Mouse (Mus musculus) fibroblast of lung, adult 2 months (primary cell): ENCODE data around the gene Pla2g4d.
"Not testable (repeated sequence)": the region's sequence is repeated elsewhere in the genome, so short reads cannot be mapped to it uniquely, and the experiment has no call there.

Source experiments
- DNase-seq: peaks from one replicate; pipeline ENCODE4 v3.0.0-alpha.2; 2011; ENCODE audit warnings: low read depth

Gene Pla2g4d

DNA sequence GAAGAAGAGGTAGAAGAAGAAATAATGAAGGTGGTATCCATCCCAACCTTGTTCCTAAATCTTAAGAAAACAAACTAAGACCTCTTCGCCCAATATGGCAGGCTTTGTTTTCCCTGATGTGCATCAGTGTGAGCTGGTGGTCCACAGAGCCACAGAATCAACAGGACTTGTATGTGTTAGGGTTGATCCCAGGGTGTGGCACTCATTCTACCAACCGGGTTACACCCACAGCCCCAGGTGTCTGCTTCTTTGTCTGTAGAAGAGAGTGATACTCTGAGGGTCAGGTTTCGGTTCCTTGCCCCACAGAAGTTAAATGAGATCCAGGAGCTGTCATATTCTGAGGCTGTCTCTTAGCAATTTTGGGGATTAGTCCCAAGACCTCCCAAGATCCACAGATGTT, 27.7 kb downstream of the Pla2g4d start:
- no peak for DNase-seq

DNA sequence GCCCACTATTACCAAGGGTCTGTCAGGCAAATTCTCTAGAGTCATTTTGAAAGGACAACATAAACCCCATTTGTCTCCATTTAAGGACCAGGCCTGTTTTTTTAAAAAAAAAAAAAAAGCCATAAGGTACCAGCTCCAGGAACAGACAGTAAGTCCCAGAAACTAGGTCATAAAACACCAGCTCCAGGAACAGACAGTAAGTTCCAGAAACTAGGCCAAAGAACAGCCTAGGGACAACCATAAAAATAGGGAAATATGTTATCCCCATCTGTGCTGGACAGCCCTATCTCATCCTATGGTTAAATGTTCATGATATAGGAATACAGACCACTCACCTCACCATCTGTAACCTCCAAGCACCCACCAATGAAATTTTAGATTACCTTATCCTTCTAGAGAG, 32.7 kb downstream of the Pla2g4d start:
- no peak for DNase-seq

DNA sequence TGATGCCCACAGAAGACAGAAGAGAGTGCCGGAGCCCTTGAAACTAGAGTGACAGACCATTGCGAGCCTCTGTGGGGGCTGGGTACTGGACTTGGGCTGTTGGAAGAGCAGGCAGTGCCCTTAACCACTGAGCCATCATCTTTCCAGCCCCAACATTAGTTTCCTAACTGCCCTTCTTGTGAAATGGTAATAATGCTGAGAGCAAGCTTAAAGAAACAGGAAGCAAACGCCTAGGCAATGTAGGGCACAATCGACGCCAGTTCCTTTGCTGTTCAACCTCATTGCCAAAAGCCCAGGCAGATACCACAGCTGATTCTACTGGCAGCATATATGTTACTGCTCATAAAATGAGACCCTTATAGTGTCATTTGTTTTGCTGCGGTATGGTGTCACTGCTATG, 36.4 kb downstream of the Pla2g4d start:
- DNase-seq = no peak

DNA sequence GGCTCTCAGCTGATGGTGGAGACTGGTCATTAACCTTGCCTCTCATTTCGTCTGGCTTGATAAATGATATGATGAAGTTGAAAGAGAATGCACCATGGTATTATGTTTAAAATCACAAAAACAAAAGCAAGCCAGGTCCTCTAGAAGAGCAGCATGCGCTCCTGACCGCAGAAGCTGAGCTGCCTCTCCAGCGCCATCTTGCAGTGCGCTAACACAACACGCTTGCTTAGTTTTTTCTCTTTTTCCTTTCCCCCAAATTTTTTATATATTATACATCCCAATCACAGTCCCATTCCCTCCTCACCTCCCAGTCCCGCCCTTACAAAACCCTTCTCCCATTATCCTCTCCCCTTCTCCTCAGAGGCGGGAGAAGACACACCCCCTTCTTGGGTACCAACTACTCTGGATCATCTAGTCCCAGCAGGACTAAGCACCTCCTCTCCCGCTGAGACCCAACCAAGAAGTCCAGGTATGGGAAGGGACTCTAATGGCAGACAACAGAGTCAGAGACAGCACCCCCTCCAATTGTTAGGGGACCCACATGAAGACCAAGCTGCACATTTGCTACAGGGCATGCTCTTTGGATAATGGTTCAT, 43.5 kb downstream of the Pla2g4d start:
- no peak for DNase-seq

DNA sequence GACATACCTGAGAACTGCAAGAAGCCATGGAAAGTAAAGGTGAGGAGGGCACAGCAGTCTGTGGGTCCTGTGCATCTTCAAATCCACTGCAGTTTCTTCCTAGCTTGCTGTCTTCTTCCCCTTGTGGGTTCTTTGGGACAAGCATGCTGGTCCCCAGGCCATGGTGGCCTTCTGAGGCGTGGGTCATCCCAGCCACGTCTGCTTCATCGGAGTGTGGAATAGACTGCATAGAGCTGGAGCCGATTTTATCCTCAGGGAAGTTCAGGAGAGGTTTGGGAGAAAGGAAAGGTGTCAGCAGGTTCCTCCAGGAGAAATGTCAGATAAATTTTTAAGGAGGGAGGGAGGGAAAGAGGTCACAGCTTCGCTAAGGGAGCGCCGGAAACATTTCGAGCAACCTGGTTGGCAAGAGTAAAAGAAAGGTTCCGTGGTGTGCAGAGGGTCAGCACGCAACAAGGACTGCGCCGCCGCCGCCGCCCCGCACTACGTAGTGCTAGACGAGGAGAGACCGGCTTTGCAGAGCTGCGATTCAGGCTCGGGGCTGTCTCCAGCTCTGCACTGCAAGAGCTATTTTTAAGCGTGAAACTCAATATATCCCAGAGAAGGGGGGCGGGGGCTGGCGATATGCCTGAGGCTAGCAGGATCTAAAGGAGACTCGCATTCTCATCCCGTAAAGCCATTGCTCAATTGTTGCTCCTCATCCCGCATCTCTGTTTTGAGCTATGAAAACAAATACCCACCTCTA, 44.1 kb downstream of the Pla2g4d start, which contains the start of gene Pla2g4e:
Pla2g4e (minus strand) TSS at position 657 of the 742 bp plus-strand sequence.
- peak; percentile 6 for DNase-seq

DNA sequence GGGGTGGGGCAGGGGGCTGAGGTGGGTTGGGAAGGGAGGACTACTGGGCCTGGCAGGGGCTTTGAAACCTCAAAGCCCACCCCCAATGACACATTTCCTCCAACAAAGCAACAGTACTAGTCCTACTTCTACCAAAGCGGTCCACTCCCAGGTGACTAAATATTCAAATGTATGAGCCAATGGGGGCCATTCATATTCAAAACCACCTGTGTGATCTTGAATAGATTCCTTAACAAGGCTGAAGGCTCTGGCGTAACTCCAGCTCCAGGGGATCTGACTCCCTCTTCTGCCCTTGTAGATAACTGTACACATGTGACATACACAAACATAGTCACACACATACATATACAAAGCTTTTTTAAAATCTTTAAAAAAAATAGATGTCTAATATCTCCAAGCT, 45.0 kb downstream of the Pla2g4d start:
- no peak for DNase-seq

DNA sequence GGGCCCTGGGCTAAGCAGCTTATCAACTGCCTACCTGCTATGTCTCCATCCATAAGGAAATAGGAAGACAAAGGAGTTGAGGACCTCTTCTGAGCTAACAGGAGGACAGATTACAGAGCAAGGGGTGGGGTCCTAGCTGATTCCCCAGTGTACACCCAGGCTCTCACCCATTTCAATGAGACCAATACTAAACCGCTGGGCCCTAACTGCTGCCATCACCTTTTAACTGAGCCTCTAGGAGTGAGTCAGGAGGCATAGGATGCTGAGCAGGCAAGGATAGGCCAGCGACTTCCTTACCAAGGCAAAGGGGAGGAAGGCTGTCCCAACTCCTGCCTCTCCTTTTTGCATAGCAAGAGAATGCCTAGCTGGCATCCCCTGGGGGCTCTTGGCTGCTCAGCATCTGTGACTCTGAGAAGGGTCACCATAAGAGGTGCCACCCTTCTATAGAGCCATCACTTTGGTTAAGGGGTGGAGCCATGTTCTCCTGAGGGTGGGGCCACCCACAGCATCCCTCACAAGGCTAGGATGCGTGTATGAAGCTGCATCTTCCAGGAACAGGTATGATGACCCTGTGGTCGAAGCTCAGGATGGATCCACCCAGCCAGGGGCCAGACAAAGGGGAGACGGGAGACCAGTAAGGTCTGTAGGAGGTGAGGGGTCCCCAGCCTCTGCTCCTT, 46.1 kb downstream of the Pla2g4d start:
- DNase-seq = no peak

DNA sequence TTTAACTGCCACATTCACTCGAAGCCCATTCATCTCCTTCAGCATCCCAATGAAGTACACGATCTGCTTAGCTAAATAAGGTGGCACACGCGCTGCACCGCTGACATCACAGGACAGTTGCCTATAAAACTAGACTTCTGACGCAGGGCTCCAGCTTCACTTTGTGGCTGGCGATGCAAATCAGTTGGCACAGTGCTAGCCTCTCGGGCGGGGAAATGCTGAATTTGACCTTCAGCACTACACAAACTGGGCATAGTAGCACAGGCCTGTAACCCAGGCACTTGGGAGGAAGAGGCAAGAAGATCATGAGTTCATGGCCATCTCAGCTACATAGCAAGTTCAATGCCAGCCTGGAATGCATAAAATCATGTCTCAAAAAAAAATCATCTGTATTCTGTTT, 50.3 kb downstream of the Pla2g4d start:
- not testable (repeated sequence) for DNase-seq

DNA sequence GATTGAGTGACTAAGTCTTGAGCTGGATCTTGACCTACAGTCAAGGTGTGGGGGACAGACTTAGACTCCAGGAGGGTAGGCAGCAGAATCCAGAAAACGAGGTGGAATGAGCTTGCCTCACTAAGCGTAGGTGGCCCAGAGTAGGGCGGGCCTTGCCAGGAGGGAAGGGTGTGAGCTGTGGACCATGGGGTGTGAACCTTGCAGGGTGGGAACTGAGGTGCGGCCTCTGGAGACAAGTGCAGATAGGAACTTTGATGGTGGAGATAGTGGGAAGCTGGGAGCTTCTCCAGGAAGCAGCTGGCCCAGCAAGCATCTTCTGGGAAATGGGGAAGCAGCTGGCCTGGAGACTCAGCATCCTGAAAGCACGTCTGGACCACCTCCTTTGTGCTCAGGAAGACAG, 51.2 kb downstream of the Pla2g4d start:
- DNase-seq = no peak

DNA sequence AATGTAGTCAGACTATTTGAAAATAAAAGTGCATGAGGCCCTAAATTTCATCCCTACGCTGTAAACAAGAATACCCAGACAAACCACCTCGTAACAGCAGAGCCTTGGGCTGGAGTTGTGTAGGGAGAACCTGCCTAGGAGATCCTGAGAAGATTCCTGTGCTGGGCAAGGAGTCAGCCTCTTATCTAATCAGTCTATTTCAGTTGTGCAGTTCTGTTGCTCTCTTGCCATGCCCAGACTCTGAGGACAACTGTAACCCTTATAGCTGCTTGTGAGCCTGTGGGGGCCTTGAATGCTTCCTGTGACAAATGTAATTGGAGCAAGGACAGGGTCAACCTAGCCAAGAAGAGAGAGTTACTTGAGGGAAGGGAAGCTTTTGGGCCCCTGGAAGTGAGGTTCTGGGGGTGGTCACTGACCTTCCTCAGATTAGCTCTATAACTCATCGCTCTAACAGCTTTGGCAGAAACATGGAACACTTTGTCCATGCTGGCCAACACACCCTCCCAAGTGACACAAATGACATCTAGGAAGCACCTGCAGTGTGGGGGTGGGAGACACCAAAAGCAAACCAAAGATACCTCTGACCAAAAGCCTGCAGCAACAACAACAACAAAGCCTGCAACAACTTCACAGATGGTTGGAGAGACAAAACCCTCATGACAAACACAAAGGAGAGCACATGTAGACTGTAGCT, 52.9 kb downstream of the Pla2g4d start:
- no peak for DNase-seq

DNA sequence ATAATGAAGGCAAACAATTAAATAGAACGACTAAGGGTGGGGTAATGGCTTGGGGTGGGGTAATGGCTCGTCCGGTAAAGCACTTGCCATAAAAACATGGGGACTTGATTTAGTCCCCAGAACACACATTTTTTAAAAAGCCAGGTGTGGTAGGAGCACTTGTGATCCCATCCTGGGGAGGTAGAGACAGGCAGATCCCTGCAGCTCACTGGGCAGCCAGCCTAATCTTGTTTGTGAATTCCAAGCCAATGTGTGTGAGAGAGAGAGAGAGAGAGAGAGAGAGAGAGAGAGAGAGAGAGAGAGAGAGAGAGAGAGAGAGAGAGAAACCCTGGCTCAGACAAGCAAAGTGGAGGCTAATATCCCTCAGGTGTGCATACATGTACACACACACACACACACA, 53.6 kb downstream of the Pla2g4d start:
- no peak for DNase-seq

DNA sequence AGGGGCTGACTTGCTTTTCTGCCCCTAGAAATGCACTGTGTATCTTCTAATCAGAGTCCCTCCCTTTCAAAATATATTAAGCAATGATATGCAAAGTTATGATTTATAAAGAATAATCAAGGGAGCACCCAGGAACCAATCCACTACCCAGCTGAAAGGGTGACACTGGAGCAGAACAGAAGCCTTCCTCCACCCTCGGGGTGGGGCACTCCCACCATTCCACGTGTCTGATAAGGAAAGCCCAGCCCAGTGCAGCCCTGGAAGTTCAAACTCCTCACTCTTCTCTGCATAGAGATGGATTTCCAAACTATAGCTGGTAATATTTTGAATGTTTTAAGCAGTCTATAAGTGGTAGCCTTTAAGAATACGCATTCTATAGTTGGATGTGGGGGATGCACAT, 57.4 kb downstream of the Pla2g4d start:
- DNase-seq = no peak
